Mouse (Mus musculus): ENCODE results near the gene Sigmar1. TPM values are rescaled to one million over a fixed set of nuclear protein-coding genes. Genes with fewer than 3 reads are reported as not detected.
"Not testable (repeated sequence)": the region's sequence is repeated elsewhere in the genome, so short reads cannot be mapped to it uniquely, and the experiment has no call there.

The Sigmar1 gene
- total RNA-seq (2021) (10 to 100 TPM; 83.8 to 86.7 TPM), polyA plus RNA-seq (2012; rRNA removed) (139 and 145 TPM in 2 replicates)
- long read RNA-seq, transcript Sigmar1-201 (4 exons, 1,640 nt), result major isoform, 70 of 80 reads
- long read RNA-seq, partial matches to known transcripts, result 2 of 80 reads
- long read RNA-seq, other reads (novel, unspliced or antisense), result 5 of 80 reads

DNA sequence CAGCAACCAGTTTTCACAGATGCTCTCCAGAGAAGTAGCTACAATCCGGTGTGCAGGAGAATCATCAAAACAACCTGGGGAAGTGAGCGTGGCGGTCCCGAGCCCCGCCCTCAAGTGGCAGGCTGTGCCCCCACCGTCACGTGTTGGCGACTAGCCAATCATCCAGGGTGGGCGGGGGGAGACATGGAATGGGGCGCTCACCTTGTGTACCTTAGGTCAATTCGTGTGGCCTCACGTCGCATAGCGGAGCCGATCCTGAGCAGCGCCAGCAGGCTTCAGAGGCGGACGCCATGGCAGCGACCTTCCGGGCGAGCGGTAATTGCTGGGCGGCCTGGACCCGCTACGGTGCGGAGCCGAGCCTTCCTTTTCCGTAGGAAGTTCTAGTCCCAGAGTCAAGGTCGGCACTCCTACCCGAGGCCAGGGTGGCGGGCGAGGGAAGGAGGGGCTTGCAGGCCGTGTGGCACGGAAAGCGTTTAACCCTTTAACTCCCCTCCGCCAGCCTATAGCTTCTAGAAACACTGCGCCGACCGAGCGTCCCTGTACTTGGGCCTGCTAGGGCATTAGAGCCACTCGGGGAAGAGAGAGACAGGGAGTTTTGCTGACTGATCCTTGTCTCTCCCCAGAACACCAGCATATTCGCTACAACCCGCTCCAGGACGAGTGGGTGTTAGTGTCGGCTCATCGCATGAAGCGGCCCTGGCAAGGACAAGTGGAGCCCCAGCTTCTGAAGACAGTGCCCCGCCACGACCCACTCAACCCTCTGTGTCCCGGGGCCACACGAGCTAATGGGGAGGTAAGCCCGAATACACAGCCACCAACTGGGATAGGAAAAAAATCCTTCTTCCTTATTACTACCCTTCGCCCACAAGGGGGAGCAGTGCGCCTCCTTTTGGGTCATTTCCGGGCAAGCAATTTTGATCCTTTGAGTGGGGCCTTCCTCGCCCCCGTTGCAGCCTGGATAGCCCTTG is at the start of gene Sigmar1:
TSS of gene Sigmar1 (minus strand) at position 820 of the 968 bp plus-strand sequence.
- peak; percentile 93 for DNase-seq

- not testable (repeated sequence) for DNase-seq
Observed at GRCm38 (mm10) chr4:41783197-41783596, 27.2 kb upstream of the Sigmar1 start.

- DNase-seq, result not testable (repeated sequence)
Observed at GRCm38 (mm10) chr4:41782711-41783110, 26.8 kb upstream of the Sigmar1 start.

DNA sequence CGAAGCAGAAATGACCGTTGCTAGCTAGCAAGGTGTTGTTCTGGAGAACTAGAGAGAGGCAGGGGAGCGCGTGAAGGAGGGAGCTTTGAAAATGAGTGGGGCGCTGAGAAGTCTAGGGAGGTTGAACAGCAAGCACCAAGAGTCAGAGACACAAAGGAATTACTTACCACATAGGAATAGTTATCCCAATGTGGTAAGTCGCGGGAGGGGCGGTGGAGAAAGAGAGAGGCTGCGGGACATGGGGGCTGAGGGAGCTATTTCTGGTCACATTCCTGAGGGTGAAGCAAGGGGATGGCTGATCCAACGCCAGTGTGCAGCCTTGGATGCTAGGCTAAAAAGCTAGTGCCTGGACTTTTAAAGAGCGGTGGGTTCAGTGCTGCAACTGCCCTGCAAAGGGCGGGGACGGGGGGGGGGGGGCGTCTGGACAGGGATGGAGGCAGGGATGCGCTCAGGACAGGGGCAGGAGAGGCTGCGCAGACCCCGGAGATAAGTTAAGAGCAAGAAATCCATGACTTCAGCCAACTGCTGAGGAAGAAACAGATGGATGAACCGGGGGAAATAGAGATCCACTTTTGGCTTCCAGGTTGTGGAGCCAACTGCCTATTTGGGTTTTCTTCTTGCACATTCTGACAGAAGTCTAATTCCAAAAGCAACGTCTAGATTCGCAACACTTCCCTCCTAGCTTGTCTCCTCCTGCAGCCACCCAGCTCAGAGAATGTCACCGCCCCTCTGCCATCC is 26.0 kb upstream of the Sigmar1 start:
- DNase-seq, result not testable (repeated sequence)

DNA sequence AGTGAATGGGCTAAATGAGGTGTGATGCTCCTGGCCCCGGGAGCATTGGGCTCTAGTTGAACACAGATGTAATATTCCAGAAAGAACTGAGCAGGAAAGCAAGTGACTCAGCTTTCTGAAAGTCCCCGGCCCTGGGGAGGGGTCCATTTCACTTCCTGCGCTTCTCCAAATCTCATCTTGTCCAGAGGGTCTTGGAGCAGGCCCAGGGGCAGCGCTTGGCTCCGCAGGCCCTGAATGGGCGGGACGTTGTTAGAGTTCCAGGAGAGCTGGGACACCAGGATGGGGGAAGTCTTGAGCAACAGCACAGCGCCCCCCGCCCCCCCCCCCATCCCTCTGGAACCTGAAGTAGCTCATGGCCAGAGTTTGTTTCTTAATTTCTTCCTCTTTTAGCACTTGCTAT is 25.3 kb upstream of the Sigmar1 start:
- DNase-seq, result peak; percentile 1

DNA sequence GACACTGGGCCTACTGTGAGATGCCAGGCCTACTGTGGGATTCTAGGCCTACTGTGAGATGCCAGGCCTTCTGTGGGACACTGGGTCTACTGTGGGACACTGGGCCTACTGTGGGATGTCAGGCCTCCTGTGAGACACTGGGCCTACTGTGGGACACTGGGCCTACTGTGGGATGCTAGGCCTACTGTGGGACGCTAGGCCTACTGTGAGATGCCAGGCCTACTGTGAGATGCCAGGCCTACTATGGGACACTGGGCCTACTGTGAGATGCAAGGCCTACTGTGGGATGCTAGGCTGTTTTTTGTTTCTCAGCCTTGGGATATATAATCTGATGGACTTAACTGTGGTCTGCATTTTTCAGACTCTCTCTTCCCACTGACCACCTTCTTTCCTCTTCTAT is 19.9 kb upstream of the Sigmar1 start:
- not testable (repeated sequence) for DNase-seq

DNA sequence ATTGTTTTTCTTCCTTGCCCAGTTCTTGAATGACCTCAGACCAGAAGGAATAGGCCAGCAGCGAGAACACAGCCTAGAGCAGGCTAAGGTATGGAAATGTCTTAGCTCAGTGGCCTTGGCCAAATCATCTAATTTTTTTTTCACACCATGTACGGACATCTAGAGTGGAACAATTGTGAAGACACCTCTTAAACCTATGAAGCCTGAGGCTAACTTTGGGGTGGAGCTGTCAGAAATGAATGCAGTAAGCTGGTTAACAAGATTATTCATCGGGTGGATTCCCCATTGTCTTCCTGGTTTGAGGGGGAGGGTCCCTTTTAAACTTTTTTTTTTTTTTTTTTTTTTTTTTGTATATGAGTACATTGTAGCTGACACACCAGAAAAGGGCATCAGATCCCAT is 18.5 kb upstream of the Sigmar1 start:
- not testable (repeated sequence) for DNase-seq

GRCm38 (mm10) chr4:41774002-41774401 is 18.0 kb upstream of the Sigmar1 start, which contains the start of gene Ccl27a:
Gene Ccl27a, minus strand, starts transcription at chr4:41774247.
- DNase-seq, result peak; percentile 92

DNA sequence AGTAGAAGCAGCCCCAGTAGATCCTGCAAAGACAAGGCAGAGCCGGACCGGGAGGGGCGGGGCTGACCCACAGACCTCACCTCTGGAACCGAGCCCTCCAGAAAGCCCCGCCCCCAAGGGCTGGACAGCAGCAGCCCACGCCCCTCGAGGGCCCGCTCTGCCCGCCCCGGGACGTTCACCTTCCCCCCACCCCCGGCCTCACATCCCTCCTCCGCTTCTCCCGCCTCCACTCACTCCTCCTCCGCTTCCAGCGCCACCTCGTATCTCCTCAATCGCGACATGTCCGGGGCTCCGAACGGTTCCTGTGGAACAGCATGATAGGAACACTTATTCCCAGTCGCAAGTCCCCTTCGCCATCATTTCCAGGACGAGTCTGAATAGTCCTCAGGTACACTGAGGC is 17.5 kb upstream of the Sigmar1 start:
- DNase-seq, result peak; percentile 91

GRCm38 (mm10) chr4:41772946-41773345 is 17.0 kb upstream of the Sigmar1 start:
- DNase-seq, result not testable (repeated sequence)

- DNase-seq, result not testable (repeated sequence)
Observed at GRCm38 (mm10) chr4:41767301-41767700, 11.3 kb upstream of the Sigmar1 start.

- DNase-seq, result not testable (repeated sequence)
Observed at GRCm38 (mm10) chr4:41763176-41763575, 7.2 kb upstream of the Sigmar1 start.

GRCm38 (mm10) chr4:41762688-41763114 is 6.7 kb upstream of the Sigmar1 start:
- peak; percentile 47 for DNase-seq

GRCm38 (mm10) chr4:41762099-41762687 is 6.2 kb upstream of the Sigmar1 start:
- no peak for DNase-seq

DNA sequence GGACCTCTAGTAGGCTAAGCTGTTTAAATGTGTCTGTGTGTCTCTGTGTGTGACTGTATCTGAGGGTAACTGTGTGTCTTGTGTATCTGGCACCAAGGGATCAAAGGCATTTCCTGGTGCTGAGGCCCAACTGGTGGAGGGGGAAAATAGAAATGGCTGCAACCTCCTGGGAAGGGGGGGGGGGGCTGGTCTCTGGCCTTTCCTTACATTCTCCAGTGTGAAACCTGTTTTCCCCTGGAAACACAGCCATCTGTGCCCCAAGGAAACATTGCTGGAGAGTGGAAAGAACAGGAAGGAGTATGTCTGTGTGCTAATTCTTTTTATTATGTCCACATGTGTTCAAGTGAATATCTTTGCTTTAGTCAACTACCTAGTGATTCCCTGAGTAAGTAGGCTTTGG is 5.7 kb upstream of the Sigmar1 start:
- no peak for DNase-seq

GRCm38 (mm10) chr4:41760911-41761310 is 5.0 kb upstream of the Sigmar1 start:
- DNase-seq, result no peak

GRCm38 (mm10) chr4:41760288-41760721 is 4.3 kb upstream of the Sigmar1 start:
- peak; percentile 96 for DNase-seq

DNA sequence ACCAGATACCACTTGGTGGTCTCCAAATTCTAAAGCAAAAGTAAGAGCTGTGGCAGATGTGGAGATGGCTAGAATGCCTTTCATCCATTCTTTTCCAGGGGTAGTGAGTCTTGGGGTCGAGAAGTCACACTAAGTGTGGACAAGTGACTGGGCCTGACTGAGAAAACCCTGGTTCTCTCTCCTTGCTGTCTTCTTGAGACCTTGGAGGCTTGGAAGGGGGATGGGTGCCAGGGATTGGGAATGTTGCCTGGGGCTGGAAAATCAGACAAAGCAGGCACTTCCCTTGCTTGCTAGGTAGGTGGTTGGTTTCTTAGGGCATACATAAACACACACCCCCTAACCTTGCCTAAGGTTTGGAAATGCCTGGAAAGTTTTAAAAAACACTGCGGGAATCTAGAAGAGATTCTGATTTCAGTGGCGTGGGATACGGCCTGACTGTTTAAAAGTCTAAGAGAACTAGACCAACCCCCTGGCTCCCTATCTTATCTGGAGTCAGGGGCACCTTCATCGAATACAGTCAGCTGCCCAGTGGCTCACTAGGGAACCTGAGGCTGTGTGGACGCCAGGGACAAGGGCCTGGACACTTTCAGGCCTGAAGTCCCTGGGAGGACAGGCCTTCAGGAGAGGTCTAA is 3.8 kb upstream of the Sigmar1 start:
- DNase-seq, result peak; percentile 37

DNA sequence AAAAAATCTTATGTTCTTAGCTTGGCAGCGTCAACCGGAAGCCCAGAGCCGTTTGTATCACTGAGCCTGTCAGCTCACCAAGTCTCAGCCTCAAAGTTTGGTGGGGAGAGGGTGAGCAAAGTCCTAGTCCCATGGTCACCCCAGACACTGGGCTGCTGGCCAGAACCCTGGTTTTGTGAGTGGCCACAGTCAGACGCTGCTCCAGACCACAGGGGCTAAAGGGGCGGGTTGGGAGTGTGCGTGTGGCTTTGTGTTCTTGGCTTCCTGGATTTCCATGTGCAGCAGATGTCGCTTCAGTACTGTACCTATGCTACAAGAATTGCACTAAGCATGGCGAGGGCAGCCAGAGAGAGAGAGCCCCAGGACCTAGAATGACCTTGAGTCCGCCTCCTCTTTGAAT is 3.2 kb upstream of the Sigmar1 start:
- peak; percentile 71 for DNase-seq

DNA sequence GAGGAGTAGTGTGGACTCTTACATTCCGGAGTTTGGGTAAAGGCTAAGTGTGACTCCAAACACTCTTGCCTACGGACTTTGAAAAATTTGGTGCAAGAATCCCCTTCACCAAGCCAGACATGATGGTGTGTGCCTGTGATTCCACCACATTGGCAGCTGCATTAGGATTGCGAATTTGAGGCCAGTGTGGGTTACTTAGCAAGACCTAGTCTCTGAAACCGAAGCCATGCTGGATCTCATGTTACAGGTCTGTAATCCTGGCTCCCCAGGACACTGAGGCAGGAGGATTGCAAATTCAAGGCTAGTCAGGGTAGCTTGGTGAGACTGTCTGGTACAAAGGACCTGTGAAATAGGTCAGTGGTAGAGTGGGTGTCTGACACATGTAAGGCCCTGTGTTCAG is 2.7 kb upstream of the Sigmar1 start:
- no peak for DNase-seq

DNA sequence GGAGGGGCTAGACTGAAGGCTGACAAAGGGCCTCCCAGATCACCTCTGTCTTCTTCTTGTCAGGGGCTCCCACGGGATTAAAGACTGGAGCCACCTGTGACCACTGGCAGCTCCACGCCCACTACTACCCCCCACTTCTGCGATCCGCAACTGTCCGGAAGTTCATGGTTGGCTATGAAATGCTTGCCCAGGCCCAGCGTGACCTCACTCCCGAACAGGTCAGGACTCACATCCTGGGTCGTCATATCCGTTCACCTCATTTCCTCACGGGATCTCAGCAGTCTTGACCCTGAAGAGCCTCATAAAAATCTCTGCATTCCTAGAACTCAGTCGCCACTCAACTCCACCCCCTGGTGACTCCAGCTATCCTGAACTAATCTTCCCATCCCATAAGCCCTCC is 2.1 kb upstream of the Sigmar1 start:
- DNase-seq, result peak; percentile 47

Measured in adrenal gland, adult 2 months (tissue).